Mouse (Mus musculus) c-Kit-negative CD71-positive TER-119-positive erythroid progenitor cells, embryonic 14.5 days (primary cell): ENCODE measurements around the gene Kcnq1.

Source experiments
- DNase-seq: peaks from one replicate; pipeline ENCODE4 v3.0.0-alpha.2; 2013; ENCODE audit warnings: low read depth, low spot score

Gene Kcnq1

GRCm38 (mm10) chr7:143136125-143136524 is 30.0 kb downstream of the Kcnq1 start:
- DNase-seq: no peak

GRCm38 (mm10) chr7:143136561-143136960 is 30.4 kb downstream of the Kcnq1 start:
- no peak for DNase-seq

GRCm38 (mm10) chr7:143138789-143139188 is 32.6 kb downstream of the Kcnq1 start:
- DNase-seq: no peak

- DNase-seq: no peak
These were observed 33.8 kb downstream of the Kcnq1 start for GRCm38 (mm10) chr7:143139932-143140331.

- no peak for DNase-seq
These were observed 36.5 kb downstream of the Kcnq1 start for GRCm38 (mm10) chr7:143142680-143143079.

GRCm38 (mm10) chr7:143147015-143147414 is 40.9 kb downstream of the Kcnq1 start:
- no peak for DNase-seq

- DNase-seq: no peak
These were observed 45.0 kb downstream of the Kcnq1 start for GRCm38 (mm10) chr7:143151171-143151570.

GRCm38 (mm10) chr7:143152350-143152749 is 46.2 kb downstream of the Kcnq1 start:
- no peak for DNase-seq

- DNase-seq: no peak
These were observed 47.8 kb downstream of the Kcnq1 start for GRCm38 (mm10) chr7:143153915-143154373.

GRCm38 (mm10) chr7:143154458-143154871 is 48.3 kb downstream of the Kcnq1 start:
- DNase-seq: no peak

- no peak for DNase-seq
These were observed 49.1 kb downstream of the Kcnq1 start for GRCm38 (mm10) chr7:143155257-143155656.

GRCm38 (mm10) chr7:143158690-143159425 is 52.7 kb downstream of the Kcnq1 start:
- no peak for DNase-seq

GRCm38 (mm10) chr7:143159446-143159845 is 53.3 kb downstream of the Kcnq1 start:
- no peak for DNase-seq

GRCm38 (mm10) chr7:143160057-143160456 is 53.9 kb downstream of the Kcnq1 start:
- no peak for DNase-seq

GRCm38 (mm10) chr7:143162051-143162450 is 55.9 kb downstream of the Kcnq1 start:
- DNase-seq: no peak

GRCm38 (mm10) chr7:143164074-143164473 is 57.9 kb downstream of the Kcnq1 start:
- no peak for DNase-seq

GRCm38 (mm10) chr7:143165687-143166265 is 59.6 kb downstream of the Kcnq1 start:
- no peak for DNase-seq

- DNase-seq: no peak
These were observed 61.1 kb downstream of the Kcnq1 start for GRCm38 (mm10) chr7:143167275-143167674.

GRCm38 (mm10) chr7:143169371-143169770 is 63.2 kb downstream of the Kcnq1 start:
- no peak for DNase-seq

GRCm38 (mm10) chr7:143172914-143173547 is 66.9 kb downstream of the Kcnq1 start:
- no peak for DNase-seq

GRCm38 (mm10) chr7:143174633-143175032 is 68.5 kb downstream of the Kcnq1 start:
- DNase-seq: no peak

GRCm38 (mm10) chr7:143178831-143179230 is 72.7 kb downstream of the Kcnq1 start:
- DNase-seq: no peak

GRCm38 (mm10) chr7:143180761-143181160 is 74.6 kb downstream of the Kcnq1 start:
- no peak for DNase-seq
